Mouse (Mus musculus): Measurements from ENCODE around the gene Plcb4.
"Not testable (repeated sequence)": the region's sequence is repeated elsewhere in the genome, so short reads cannot be mapped to it uniquely, and the experiment has no call there.

Gene Plcb4

DNA sequence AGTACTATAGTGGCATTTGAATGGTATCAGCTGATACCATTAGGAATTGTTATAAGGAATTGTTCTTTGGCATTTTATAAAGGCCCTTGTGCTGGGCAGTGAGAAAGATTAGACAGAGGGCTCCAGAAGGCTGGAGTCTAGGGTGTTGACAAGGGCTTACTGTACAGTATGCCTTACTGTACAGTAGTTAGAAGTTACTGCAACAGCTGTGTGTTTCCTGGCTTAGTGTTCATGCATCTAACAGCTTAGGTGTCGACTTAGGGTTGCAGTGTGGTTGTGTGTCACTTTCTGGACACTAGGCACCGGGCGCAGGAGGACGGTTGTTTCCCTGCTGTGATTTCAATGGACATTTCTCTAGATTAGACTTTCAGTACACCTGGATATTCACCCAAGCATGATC is 57.4 kb downstream of the Plcb4 start:
- no peak for DNase-seq (ENCODE audit: low read depth, low spot score)

- DNase-seq (ENCODE audit: low read depth, low spot score), result no peak
Measured at GRCm38 (mm10) chr2:135717232-135718134, 58.7 kb downstream of the Plcb4 start.

DNA sequence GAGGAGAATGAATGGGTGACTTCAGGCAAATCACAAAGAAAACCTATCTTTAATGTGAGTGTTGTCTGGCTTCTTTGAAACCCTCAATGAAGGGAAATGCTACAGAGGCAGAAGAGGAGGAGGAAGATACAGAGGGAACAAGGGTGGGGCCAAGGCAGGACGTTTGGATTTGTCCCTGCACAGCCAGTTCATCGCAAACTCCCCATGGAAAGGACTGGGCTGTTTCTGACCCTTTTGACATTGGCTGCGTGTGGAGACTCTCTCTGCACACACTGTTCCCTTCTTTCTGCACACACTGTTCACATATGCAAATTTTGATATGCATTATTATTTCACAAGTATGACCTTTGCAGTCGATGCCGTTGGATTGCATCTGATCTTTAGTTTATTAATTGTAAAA is 63.3 kb downstream of the Plcb4 start:
- no peak for DNase-seq (ENCODE audit: low read depth, low spot score)

DNA sequence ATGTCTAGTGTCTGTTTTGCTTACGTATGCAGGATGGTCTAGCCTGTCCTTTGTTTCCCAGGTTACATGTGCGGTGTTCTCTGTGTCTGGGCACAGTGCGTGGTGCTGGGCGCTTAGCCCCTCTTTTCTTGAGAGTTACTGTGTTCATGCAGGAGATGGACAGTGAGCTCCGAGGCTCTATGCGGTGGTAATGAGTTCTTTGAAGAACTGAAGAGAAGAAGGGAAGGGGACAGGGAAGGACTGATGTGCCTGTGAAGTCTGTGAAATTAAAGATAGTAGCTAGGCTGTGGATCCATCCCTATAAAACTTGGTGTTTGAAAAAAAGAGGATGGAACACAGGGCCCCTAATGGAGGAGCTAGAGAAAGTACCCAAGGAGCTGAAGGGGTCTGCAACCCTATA is 64.6 kb downstream of the Plcb4 start:
- DNase-seq (ENCODE audit: low read depth, low spot score), result no peak

DNA sequence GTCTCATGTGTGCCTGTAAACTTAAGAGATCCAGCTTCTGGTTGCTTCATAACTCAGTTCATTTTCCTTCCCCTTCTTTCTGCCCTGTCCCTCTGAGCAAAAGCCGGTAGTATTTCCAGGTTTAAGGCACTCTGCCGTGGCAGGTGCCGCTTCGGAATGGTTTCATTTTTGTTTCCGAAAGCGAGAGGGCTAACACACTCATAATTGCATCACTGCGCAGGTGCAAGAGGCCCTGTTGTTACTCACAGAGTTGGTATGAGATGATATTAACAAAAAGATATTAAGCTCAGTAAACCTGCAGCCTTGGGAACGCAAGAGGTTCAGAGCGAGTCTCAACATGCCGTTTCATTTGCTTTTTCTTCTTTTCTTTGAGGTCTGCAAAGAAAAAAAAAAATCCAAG is 65.7 kb downstream of the Plcb4 start:
- no peak for DNase-seq (ENCODE audit: low read depth, low spot score)

GRCm38 (mm10) chr2:135725362-135725761 is 66.6 kb downstream of the Plcb4 start:
- no peak for DNase-seq (ENCODE audit: low read depth, low spot score)

DNA sequence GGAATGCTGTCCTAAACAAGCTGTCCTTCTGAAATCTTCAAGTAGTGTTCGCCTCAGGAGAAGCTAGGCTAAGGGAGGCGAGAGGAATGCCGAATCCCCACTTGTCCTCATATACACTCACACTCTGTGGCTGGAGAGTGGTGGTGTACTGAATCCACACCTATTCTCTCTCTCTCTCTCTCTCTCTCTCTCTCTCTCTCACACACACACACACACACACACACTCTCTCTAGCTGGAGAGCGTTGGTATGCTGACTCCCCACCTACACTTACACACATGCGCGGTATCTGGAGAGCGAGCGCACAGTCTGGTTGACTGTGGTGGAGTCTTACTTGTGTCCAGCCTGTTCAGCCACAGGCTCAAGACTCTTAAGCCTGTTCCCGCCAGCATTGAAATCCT is 68.3 kb downstream of the Plcb4 start:
- no peak for DNase-seq (ENCODE audit: low read depth, low spot score)

DNA sequence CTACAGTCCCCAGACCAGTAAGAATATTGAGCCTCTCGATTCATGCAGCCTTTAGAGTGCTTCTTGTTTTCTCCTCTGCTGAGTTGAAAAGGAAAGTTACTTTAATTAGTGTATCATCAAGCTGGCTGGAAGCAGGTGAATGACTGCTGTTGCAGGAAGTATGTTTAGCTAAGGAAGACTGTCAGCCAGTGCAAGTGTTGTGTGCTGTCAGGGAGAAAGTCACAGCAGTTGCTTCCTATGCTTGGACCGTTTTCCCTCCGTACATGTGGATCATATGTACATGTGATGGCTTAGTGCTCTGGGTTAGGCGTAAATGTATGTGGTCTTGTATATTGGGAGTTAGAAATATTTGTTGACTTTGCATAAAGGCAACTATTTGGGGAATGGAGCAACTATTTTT is 69.1 kb downstream of the Plcb4 start:
- DNase-seq (ENCODE audit: low read depth, low spot score), result no peak

DNA sequence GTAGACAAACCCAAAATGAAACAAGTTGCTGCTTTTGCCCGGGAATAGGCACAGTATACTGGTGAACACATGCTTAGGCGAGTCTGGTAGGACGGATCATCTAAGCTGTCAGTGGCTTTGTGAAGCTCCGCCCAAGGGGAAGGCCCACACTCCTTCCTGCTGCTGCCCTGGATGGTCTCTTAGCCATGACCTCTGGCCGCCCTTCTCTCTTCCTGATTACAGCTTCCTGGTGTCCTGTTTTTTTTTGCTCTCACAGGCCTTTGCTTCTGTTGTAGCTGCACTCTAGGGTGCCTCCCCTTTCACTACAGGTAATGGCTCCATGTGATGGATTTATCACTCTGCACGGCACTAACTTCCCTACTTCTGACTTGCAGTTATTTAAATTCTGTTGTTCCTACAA is 72.8 kb downstream of the Plcb4 start:
- no peak for DNase-seq (ENCODE audit: low read depth, low spot score)

- DNase-seq (ENCODE audit: low read depth, low spot score), result no peak
Measured at GRCm38 (mm10) chr2:135732651-135733050, 73.8 kb downstream of the Plcb4 start.

GRCm38 (mm10) chr2:135733926-135734510 is 75.2 kb downstream of the Plcb4 start:
- DNase-seq (ENCODE audit: low read depth, low spot score), result no peak

DNA sequence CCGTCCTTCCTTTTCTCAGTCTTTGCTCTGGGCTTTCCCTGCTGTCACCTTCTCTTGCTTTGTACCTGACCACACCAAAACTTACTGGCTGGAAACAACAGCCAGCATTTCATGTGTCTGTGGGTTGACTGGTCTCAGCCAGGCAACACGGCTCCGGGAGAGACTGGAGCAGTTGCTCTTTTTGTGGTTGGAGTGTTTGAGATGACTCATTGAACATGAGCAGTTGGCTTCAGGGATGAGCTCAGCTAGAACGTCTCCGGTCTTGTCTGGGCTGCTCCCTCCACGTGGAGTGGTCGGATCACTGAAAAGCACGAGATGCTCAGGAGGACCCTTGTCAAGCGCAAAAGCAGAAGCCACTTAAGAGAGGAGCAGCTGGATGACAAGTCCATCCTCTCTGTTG is 78.7 kb downstream of the Plcb4 start:
- no peak for DNase-seq (ENCODE audit: low read depth, low spot score)

- not testable (repeated sequence) for DNase-seq (ENCODE audit: low read depth, low spot score)
Measured at GRCm38 (mm10) chr2:135738022-135738780, 79.4 kb downstream of the Plcb4 start.

DNA sequence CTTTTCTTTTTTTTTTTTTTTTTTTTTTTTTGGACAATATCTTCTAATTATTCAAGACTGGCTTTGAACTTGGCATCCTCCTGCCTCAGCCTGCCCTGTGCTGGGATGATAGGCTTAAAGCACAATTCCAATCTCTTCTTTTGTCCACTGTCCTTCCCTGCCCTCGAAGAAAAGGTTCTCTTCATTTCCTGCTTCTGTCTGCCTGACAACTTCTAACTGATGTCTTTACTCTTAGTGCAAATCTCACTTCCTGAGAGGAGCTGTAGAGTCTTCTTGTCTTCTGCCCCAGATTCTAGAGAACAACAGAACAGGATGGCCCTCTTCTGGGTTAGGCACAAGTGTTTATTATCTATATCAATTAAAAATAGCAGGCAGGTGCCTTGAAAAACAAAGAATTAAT is 80.1 kb downstream of the Plcb4 start:
- DNase-seq (ENCODE audit: low read depth, low spot score), result no peak

DNA sequence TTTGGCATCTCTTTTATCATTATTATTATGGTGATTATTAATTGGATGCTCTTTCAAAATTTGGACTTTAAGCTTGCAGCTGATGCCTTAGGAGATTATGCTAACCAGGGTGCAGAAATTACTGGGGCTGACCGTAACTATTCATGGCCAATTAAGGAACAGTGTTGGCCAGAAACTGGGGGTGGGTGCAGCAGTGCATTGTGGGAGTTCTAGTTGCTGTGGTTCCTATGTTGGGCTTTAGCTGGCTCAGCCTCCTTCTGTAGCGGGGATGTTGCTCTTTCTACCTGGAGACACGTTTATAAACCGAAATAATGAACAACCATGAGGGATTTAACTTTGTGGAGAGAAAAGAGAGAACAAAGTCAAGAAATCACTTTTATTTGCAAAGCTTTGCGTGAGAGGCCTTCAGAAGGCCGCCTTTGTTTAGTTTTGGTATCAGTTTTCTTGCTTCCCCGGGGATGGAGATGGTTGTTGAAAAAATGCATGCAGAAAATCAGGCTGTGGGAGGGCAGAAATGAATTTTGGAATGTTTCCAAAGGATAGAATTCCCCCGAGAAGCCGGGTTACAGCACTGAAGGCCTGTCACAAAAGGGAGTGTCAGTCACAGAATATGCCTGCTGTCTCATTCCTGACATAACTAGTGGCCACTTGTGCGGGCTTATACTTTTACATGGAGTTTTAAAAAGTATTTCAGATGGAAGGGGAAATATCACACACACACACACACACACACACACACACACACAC is 84.3 kb downstream of the Plcb4 start:
- no peak for DNase-seq (ENCODE audit: low read depth, low spot score)

GRCm38 (mm10) chr2:135744711-135745110 is 85.9 kb downstream of the Plcb4 start:
- DNase-seq (ENCODE audit: low read depth, low spot score), result no peak

GRCm38 (mm10) chr2:135745126-135745525 is 86.3 kb downstream of the Plcb4 start:
- no peak for DNase-seq (ENCODE audit: low read depth, low spot score)

GRCm38 (mm10) chr2:135748441-135748840 is 89.6 kb downstream of the Plcb4 start:
- no peak for DNase-seq (ENCODE audit: low read depth, low spot score)

DNA sequence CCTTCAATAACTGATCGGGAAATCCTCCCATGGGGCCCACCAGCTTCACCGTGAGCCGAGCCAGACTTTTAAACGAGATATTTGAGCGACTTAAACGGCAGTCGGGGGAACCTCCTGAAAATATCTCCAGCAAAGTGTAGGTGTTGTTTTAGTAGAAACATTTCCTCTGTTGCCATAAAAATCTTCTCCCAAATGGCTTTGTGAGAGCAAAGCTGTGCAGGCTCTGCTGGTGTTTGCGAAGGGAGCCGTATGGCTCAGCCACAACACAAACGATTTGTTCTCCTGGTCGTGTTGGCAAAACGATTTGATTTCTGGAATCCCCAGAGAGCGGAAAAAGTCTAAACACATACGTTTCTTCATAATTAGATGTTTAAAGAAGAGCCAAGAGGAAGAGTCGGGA is 90.8 kb downstream of the Plcb4 start:
- no peak for DNase-seq (ENCODE audit: low read depth, low spot score)

GRCm38 (mm10) chr2:135750748-135751147 is 91.9 kb downstream of the Plcb4 start:
- peak; percentile 5 for DNase-seq (ENCODE audit: low read depth, low spot score)

DNA sequence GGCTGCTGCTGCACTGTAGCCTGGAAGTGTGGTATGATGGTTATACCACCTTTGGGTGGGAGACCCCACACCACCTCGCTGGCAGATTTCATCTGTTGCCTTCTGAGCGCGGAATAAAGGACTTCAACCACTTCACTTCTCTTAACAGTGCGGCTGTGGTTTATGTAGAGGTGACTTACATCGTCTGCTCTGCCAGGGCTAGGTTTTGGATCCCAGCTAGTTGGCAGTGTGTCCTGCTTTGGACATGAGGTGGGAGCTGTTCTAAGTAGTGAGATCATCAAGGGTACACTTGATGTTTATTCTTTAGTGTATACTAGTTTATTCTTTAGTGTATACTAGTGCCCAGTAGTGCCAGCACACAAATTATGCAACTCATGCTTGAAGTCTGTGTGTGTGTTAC is 97.0 kb downstream of the Plcb4 start:
- DNase-seq (ENCODE audit: low read depth, low spot score), result no peak

GRCm38 (mm10) chr2:135757478-135757877 is 98.7 kb downstream of the Plcb4 start:
- no peak for DNase-seq (ENCODE audit: low read depth, low spot score)
